Mouse (Mus musculus): ENCODE results near the gene Tiam2. TPM values are rescaled to one million over a fixed set of nuclear protein-coding genes. Genes with fewer than 3 reads are reported as not detected.

Gene Tiam2
- polyA plus RNA-seq, 1 experiment from 2014 or later: 3.2 TPM

- no peak overlapping the region for H3K4me3 ChIP-seq (ENCODE audit: low read depth, low read length)
- H3K4me2 ChIP-seq: no peak overlapping the region
- 66% methylated on average over 2 of the region's 2 CpGs for WGBS (ENCODE audit: insufficient replicate concordance)
Measured at GRCm38 (mm10) chr17:3363216-3363615, 36.8 kb downstream of the Tiam2 start.

GRCm38 (mm10) chr17:3366741-3367140 lies 40.4 kb downstream of the Tiam2 start:
- 86% methylated on average over 3 of the region's 3 CpGs for WGBS (ENCODE audit: insufficient replicate concordance)
- no peaks in the 10 kb centered on the region for H3K27me3 ChIP-seq (ENCODE audit: control insufficient read depth, insufficient read depth, low read length)

More at GRCm38 (mm10) chr17:3363216-3363615, 36.8 kb downstream of the Tiam2 start:
- Histone ChIP-seq H3K9ac (ENCODE audit: low read depth, low read length) (no peak overlapping the region), H3K4me1 (ENCODE audit: control insufficient read depth, insufficient read depth, low read length) (peaks cover 2% of the 10 kb centered on the region; the same call in 1 of the 2 replicates), H3K27me3 (ENCODE audit: control insufficient read depth, insufficient read depth, low read length) (no peaks in the 10 kb centered on the region), H3K9me3 (replicated peaks; ENCODE audit: control insufficient read depth, low read length) (no peaks in the 10 kb centered on the region), H3K36me3 (ENCODE audit: control insufficient read depth, insufficient read depth, low read length) (no peaks in the 10 kb centered on the region), H3K27ac (ENCODE audit: low read depth, low read length) (no peak overlapping the region)
- no peak for ATAC-seq (replicated peaks; ENCODE audit: insufficient number of reproducible peaks, low FRiP score, low TSS enrichment)

GRCm38 (mm10) chr17:3368386-3368785 lies 42.0 kb downstream of the Tiam2 start:
- 71% methylated on average over 1 of the region's 1 CpGs for WGBS (ENCODE audit: insufficient replicate concordance)
- Histone ChIP-seq H3K9me3 (replicated peaks; ENCODE audit: control insufficient read depth, low read length) (no peaks in the 10 kb centered on the region), H3K4me2 (no peak overlapping the region), H3K4me1 (ENCODE audit: control insufficient read depth, insufficient read depth, low read length) (no peaks in the 10 kb centered on the region), H3K9ac (ENCODE audit: low read depth, low read length) (no peak overlapping the region), H3K36me3 (ENCODE audit: control insufficient read depth, insufficient read depth, low read length) (no peaks in the 10 kb centered on the region), H3K27me3 (ENCODE audit: control insufficient read depth, insufficient read depth, low read length) (no peaks in the 10 kb centered on the region), H3K27ac (ENCODE audit: low read depth, low read length) (no peak overlapping the region), H3K4me3 (ENCODE audit: low read depth, low read length) (no peak overlapping the region)
- no peak for ATAC-seq (replicated peaks; ENCODE audit: insufficient number of reproducible peaks, low FRiP score, low TSS enrichment)

More at GRCm38 (mm10) chr17:3366741-3367140, 40.4 kb downstream of the Tiam2 start:
- Histone ChIP-seq H3K4me3 (ENCODE audit: low read depth, low read length) (no peak overlapping the region), H3K9me3 (replicated peaks; ENCODE audit: control insufficient read depth, low read length) (no peaks in the 10 kb centered on the region), H3K9ac (ENCODE audit: low read depth, low read length) (no peak overlapping the region), H3K4me2 (no peak overlapping the region), H3K36me3 (ENCODE audit: control insufficient read depth, insufficient read depth, low read length) (no peaks in the 10 kb centered on the region), H3K4me1 (ENCODE audit: control insufficient read depth, insufficient read depth, low read length) (no peaks in the 10 kb centered on the region), H3K27ac (ENCODE audit: low read depth, low read length) (no peak overlapping the region)
- ATAC-seq (replicated peaks; ENCODE audit: insufficient number of reproducible peaks, low FRiP score, low TSS enrichment): no peak

- no peaks in the 10 kb centered on the region for H3K36me3 ChIP-seq (ENCODE audit: control insufficient read depth, insufficient read depth, low read length)
- H3K4me3 ChIP-seq (ENCODE audit: low read depth, low read length): no peak overlapping the region
- H3K27me3 ChIP-seq (ENCODE audit: control insufficient read depth, insufficient read depth, low read length): no peaks in the 10 kb centered on the region
- no peaks in the 10 kb centered on the region for H3K4me1 ChIP-seq (ENCODE audit: control insufficient read depth, insufficient read depth, low read length)
- WGBS (ENCODE audit: insufficient replicate concordance): 72% methylated on average over 4 of the region's 4 CpGs
- no peak overlapping the region for H3K4me2 ChIP-seq
- no peak overlapping the region for H3K27ac ChIP-seq (ENCODE audit: low read depth, low read length)
- H3K9ac ChIP-seq (ENCODE audit: low read depth, low read length): no peak overlapping the region
- no peaks in the 10 kb centered on the region for H3K9me3 ChIP-seq (replicated peaks; ENCODE audit: control insufficient read depth, low read length)
- no peak for ATAC-seq (replicated peaks; ENCODE audit: insufficient number of reproducible peaks, low FRiP score, low TSS enrichment)
Measured at GRCm38 (mm10) chr17:3369631-3370030, 43.3 kb downstream of the Tiam2 start.

GRCm38 (mm10) chr17:3378606-3379005 lies 52.2 kb downstream of the Tiam2 start:
- no peak overlapping the region for H3K9ac ChIP-seq (ENCODE audit: low read depth, low read length)
- no peak overlapping the region for H3K27ac ChIP-seq (ENCODE audit: low read depth, low read length)
- 48% methylated on average over 2 of the region's 2 CpGs for WGBS (ENCODE audit: insufficient replicate concordance)
- H3K4me2 ChIP-seq: no peak overlapping the region
- H3K27me3 ChIP-seq (ENCODE audit: control insufficient read depth, insufficient read depth, low read length): no peaks in the 10 kb centered on the region
- H3K4me1 ChIP-seq (ENCODE audit: control insufficient read depth, insufficient read depth, low read length): 0 out of 2 replicates have a peak, but pooled peaks cover 3% of the 10 kb centered on the region
- no peak for ATAC-seq (replicated peaks; ENCODE audit: insufficient number of reproducible peaks, low FRiP score, low TSS enrichment)
- H3K4me3 ChIP-seq (ENCODE audit: low read depth, low read length): no peak overlapping the region
- no peaks in the 10 kb centered on the region for H3K36me3 ChIP-seq (ENCODE audit: control insufficient read depth, insufficient read depth, low read length)
- no peaks in the 10 kb centered on the region for H3K9me3 ChIP-seq (replicated peaks; ENCODE audit: control insufficient read depth, low read length)

- no peak overlapping the region for H3K27ac ChIP-seq (ENCODE audit: low read depth, low read length)
- 0 out of 2 replicates have a peak, but pooled peaks cover 3% of the 10 kb centered on the region for H3K4me1 ChIP-seq (ENCODE audit: control insufficient read depth, insufficient read depth, low read length)
- no peak overlapping the region for H3K9ac ChIP-seq (ENCODE audit: low read depth, low read length)
- no peaks in the 10 kb centered on the region for H3K36me3 ChIP-seq (ENCODE audit: control insufficient read depth, insufficient read depth, low read length)
- no peak for ATAC-seq (replicated peaks; ENCODE audit: insufficient number of reproducible peaks, low FRiP score, low TSS enrichment)
- H3K4me3 ChIP-seq (ENCODE audit: low read depth, low read length): no peak overlapping the region
- 20% methylated on average over 9 of the region's 13 CpGs for WGBS (ENCODE audit: insufficient replicate concordance)
- H3K4me2 ChIP-seq: no peak overlapping the region
- H3K9me3 ChIP-seq (replicated peaks; ENCODE audit: control insufficient read depth, low read length): no peaks in the 10 kb centered on the region
- no peaks in the 10 kb centered on the region for H3K27me3 ChIP-seq (ENCODE audit: control insufficient read depth, insufficient read depth, low read length)
Measured at GRCm38 (mm10) chr17:3379753-3380588, 53.6 kb downstream of the Tiam2 start.

- no peak overlapping the region for H3K4me3 ChIP-seq (ENCODE audit: low read depth, low read length)
- H3K4me2 ChIP-seq: no peak overlapping the region
- H3K4me1 ChIP-seq (ENCODE audit: control insufficient read depth, insufficient read depth, low read length): 0 out of 2 replicates have a peak, but pooled peaks cover 5% of the 10 kb centered on the region
- 32% methylated on average over 1 of the region's 1 CpGs for WGBS (ENCODE audit: insufficient replicate concordance)
- ATAC-seq (replicated peaks; ENCODE audit: insufficient number of reproducible peaks, low FRiP score, low TSS enrichment): no peak
- no peak overlapping the region for H3K27ac ChIP-seq (ENCODE audit: low read depth, low read length)
- no peaks in the 10 kb centered on the region for H3K36me3 ChIP-seq (ENCODE audit: control insufficient read depth, insufficient read depth, low read length)
- no peak overlapping the region for H3K9ac ChIP-seq (ENCODE audit: low read depth, low read length)
- no peaks in the 10 kb centered on the region for H3K27me3 ChIP-seq (ENCODE audit: control insufficient read depth, insufficient read depth, low read length)
- H3K9me3 ChIP-seq (replicated peaks; ENCODE audit: control insufficient read depth, low read length): no peaks in the 10 kb centered on the region
Measured at GRCm38 (mm10) chr17:3385391-3385790, 59.0 kb downstream of the Tiam2 start.

- H3K9me3 ChIP-seq (replicated peaks; ENCODE audit: control insufficient read depth, low read length): no peaks in the 10 kb centered on the region
- no peak overlapping the region for H3K9ac ChIP-seq (ENCODE audit: low read depth, low read length)
- WGBS (ENCODE audit: insufficient replicate concordance): 59% methylated on average over 4 of the region's 4 CpGs
- H3K4me2 ChIP-seq: no peak overlapping the region
- ATAC-seq (replicated peaks; ENCODE audit: insufficient number of reproducible peaks, low FRiP score, low TSS enrichment): no peak
- H3K4me1 ChIP-seq (ENCODE audit: control insufficient read depth, insufficient read depth, low read length): 0 out of 2 replicates have a peak, but pooled peaks cover 5% of the 10 kb centered on the region
- no peaks in the 10 kb centered on the region for H3K27me3 ChIP-seq (ENCODE audit: control insufficient read depth, insufficient read depth, low read length)
- no peak overlapping the region for H3K4me3 ChIP-seq (ENCODE audit: low read depth, low read length)
- no peaks in the 10 kb centered on the region for H3K36me3 ChIP-seq (ENCODE audit: control insufficient read depth, insufficient read depth, low read length)
- H3K27ac ChIP-seq (ENCODE audit: low read depth, low read length): no peak overlapping the region
Measured at GRCm38 (mm10) chr17:3387819-3388218, 61.4 kb downstream of the Tiam2 start.

GRCm38 (mm10) chr17:3389741-3390140 lies 63.4 kb downstream of the Tiam2 start:
- no peak overlapping the region for H3K4me3 ChIP-seq (ENCODE audit: low read depth, low read length)
- H3K9me3 ChIP-seq (replicated peaks; ENCODE audit: control insufficient read depth, low read length): no peaks in the 10 kb centered on the region
- no peaks in the 10 kb centered on the region for H3K27me3 ChIP-seq (ENCODE audit: control insufficient read depth, insufficient read depth, low read length)
- 0 out of 2 replicates have a peak, but pooled peaks cover 5% of the 10 kb centered on the region for H3K4me1 ChIP-seq (ENCODE audit: control insufficient read depth, insufficient read depth, low read length)
- ATAC-seq (replicated peaks; ENCODE audit: insufficient number of reproducible peaks, low FRiP score, low TSS enrichment): no peak
- H3K36me3 ChIP-seq (ENCODE audit: control insufficient read depth, insufficient read depth, low read length): no peaks in the 10 kb centered on the region
- WGBS (ENCODE audit: insufficient replicate concordance): 69% methylated on average over 4 of the region's 4 CpGs
- H3K4me2 ChIP-seq: no peak overlapping the region
- H3K9ac ChIP-seq (ENCODE audit: low read depth, low read length): no peak overlapping the region
- no peak overlapping the region for H3K27ac ChIP-seq (ENCODE audit: low read depth, low read length)
